Mouse (Mus musculus) gastrocnemius, adult 2 months (tissue): ENCODE measurements around the gene Slc25a39. TPM values are rescaled to one million over a fixed set of nuclear protein-coding genes. Genes with fewer than 3 reads are reported as not detected.
A peak's percentile ranks its signal among the peaks of the same experiment; 100 is the strongest.
"Not testable (repeated sequence)": the region's sequence is repeated elsewhere in the genome, so short reads cannot be mapped to it uniquely, and the experiment has no call there.

Experiments used
- DNase-seq: peaks from one replicate; pipeline ENCODE4 v3.0.0; 2022
- H3K27ac ChIP-seq: fragments of 200-600 bp; 2 replicates; pipeline ENCODE4 v1.8.1; 2022; ENCODE audit warnings: mild to moderate bottlenecking
- H3K4me3 ChIP-seq: fragments of 200-600 bp; 2 replicates; pipeline ENCODE4 v1.8.1; 2022; ENCODE audit warnings: mild to moderate bottlenecking, moderate library complexity
- CTCF ChIP-seq: fragments of 200-600 bp; IDR thresholded peaks from 2 replicates; pipeline ENCODE4 v1.8.1; 2022; ENCODE audit warnings: antibody characterized with exemption, mild to moderate bottlenecking, moderate library complexity
- intact Hi-C: fragments of 180-260 bp; cut with DNase I; formaldehyde crosslinking; loops from one replicate; pipeline ENCODE4 v1.15.1; 2025
- total RNA-seq, 2 experiments: library from RNA; stranded (reverse); gene quantifications; 2 replicates each; pipeline ENCODE4 v1.2.3; 2021

The Slc25a39 gene
- total RNA-seq, 2 experiments from 2014 or later = 51.4 to 76.4 TPM

GRCm38 (mm10) chr11:102421559-102421958, 13.8 kb upstream of the Slc25a39 start:
- intact Hi-C loops = no loop called here
- no peak overlapping the region for H3K27ac ChIP-seq
- no peak for DNase-seq
- H3K4me3 ChIP-seq = no peak overlapping the region
- no peak for TF ChIP-seq CTCF

GRCm38 (mm10) chr11:102418887-102419286, 11.1 kb upstream of the Slc25a39 start:
- no peak overlapping the region for H3K4me3 ChIP-seq
- intact Hi-C loops = no loop called here
- TF ChIP-seq CTCF = no peak
- no peak overlapping the region for H3K27ac ChIP-seq
- no peak for DNase-seq

- no peak for DNase-seq
- intact Hi-C loops = no loop called here
- Histone ChIP-seq H3K27ac (no peak overlapping the region), H3K4me3 (no peak overlapping the region)
- no peak for TF ChIP-seq CTCF
Measured at GRCm38 (mm10) chr11:102417160-102417559, 9.4 kb upstream of the Slc25a39 start.

- intact Hi-C loops = no loop called here
Measured at GRCm38 (mm10) chr11:102415034-102415802, 7.5 kb upstream of the Slc25a39 start.

GRCm38 (mm10) chr11:102413059-102413458, 5.3 kb upstream of the Slc25a39 start:
- intact Hi-C loops = loop anchor here (2.0 kb wide), 1 partner anchor 104 kb away; no protein-coding TSS in a partner anchor
- Histone ChIP-seq H3K4me3 (no peak overlapping the region), H3K27ac (no peak overlapping the region)
- no peak for TF ChIP-seq CTCF
- DNase-seq = no peak

More at GRCm38 (mm10) chr11:102415034-102415802, 7.5 kb upstream of the Slc25a39 start:
- Histone ChIP-seq H3K27ac (no peak overlapping the region), H3K4me3 (no peak overlapping the region)
- TF ChIP-seq CTCF = no peak
- no peak for DNase-seq

GRCm38 (mm10) chr11:102411704-102412103, 4.0 kb upstream of the Slc25a39 start:
- TF ChIP-seq CTCF = peak; percentile 89
- H3K4me3 ChIP-seq = peak overlapping the region; percentile 42
- intact Hi-C loops = loop anchor here (1.0 to 2.0 kb wide), 2 partner anchors 20 to 103 kb away; no protein-coding TSS in a partner anchor
- H3K27ac ChIP-seq = peak overlapping the region; percentile 69
- DNase-seq = peak; percentile 92

GRCm38 (mm10) chr11:102411061-102411460, 3.3 kb upstream of the Slc25a39 start:
- no peak for DNase-seq
- Histone ChIP-seq H3K27ac (peak overlapping the region; percentile 69), H3K4me3 (no peak overlapping the region)
- intact Hi-C loops = loop anchor here (1.0 kb wide), 1 partner anchor 20 kb away; no protein-coding TSS in a partner anchor
- TF ChIP-seq CTCF = no peak

- H3K27ac ChIP-seq, DNase-seq, H3K4me3 ChIP-seq, intact Hi-C loops: not testable (repeated sequence)
Measured at GRCm38 (mm10) chr11:102410345-102410744, 2.6 kb upstream of the Slc25a39 start.

GRCm38 (mm10) chr11:102409795-102410330, 2.1 kb upstream of the Slc25a39 start:
- no peak overlapping the region for H3K4me3 ChIP-seq
- DNase-seq = no peak
- no peak for TF ChIP-seq CTCF
- peak overlapping the region; percentile 99 for H3K27ac ChIP-seq
- intact Hi-C loops = no loop called here

- TF ChIP-seq CTCF = no peak
- intact Hi-C loops = no loop called here
- H3K27ac ChIP-seq = peak overlapping the region; percentile 99
- H3K4me3 ChIP-seq = peak overlapping the region; percentile 88
- DNase-seq = no peak
Measured at GRCm38 (mm10) chr11:102408888-102409794, 1.4 kb upstream of the Slc25a39 start.

GRCm38 (mm10) chr11:102408344-102408876, 664 bp upstream of the Slc25a39 start:
- peak; percentile 98 for DNase-seq
- intact Hi-C loops = no loop called here
- H3K27ac ChIP-seq = peak overlapping the region; percentile 99
- no peak for TF ChIP-seq CTCF
- peak overlapping the region; percentile 88 for H3K4me3 ChIP-seq
